27 mouse cellular contexts compared by ENCODE assay signal in genomic region chr15:82954034-82954433, GRCm38 (mm10). TPM values are rescaled to one million over a fixed set of nuclear protein-coding genes. Genes with fewer than 3 reads are reported as not detected.
DNase-seq lines count a peak whose midpoint lies in the region; ATAC-seq and TF ChIP-seq lines count a peak whose summit lies in the region.
"Had no signal": no experiment of that assay in that cellular context is flagged by ENCODE, and none has a peak within 500 bp of the region (broad histone marks: within the 10 kb centered on the region; RNA-seq: fewer than 3 reads in every experiment).

No protein-coding gene starts in this region.

- no peak overlapping the region for H3K4me3 ChIP-seq in forebrain, postnatal 0 days (ENCODE audit: low read depth, low read length)
- H3K4me3 ChIP-seq in forebrain, embryonic 14.5 days (ENCODE audit: low read depth, low read length) = no peak overlapping the region
- H3K4me3 ChIP-seq in heart, embryonic 14.5 days (ENCODE audit: control insufficient read depth in 1 of 2, insufficient read depth in 1 of 2, low read depth in 1 of 2, low read length in 2 of 2) = no peak overlapping the region
- no peak overlapping the region for H3K4me3 ChIP-seq in heart, embryonic 12.5 days
- no peak overlapping the region for H3K4me3 ChIP-seq in midbrain, embryonic 10.5 days
- H3K4me3 ChIP-seq in midbrain, embryonic 15.5 days = no peak overlapping the region
- H3K4me3 ChIP-seq: embryonic facial prominence, embryonic 10.5 days; embryonic facial prominence, embryonic 13.5 days; erythroblast, embryonic 14.5 days; forebrain, embryonic 12.5 days; gastrocnemius, adult 2 months; intestine, embryonic 15.5 days had no signal

- ATAC-seq in forebrain, postnatal 0 days = no peak
- no peak for ATAC-seq in forebrain, embryonic 14.5 days
- ATAC-seq in heart, embryonic 14.5 days (ENCODE audit: insufficient number of reproducible peaks, insufficient read depth, low FRiP score, low read depth) = no peak
- no peak for ATAC-seq in heart, embryonic 12.5 days (ENCODE audit: insufficient number of reproducible peaks, low FRiP score)
- no peak for ATAC-seq in midbrain, embryonic 15.5 days (replicated peaks)
- ATAC-seq: activated CD4-positive, CD25-positive, alpha-beta regulatory T cell, adult 4 months; forebrain, embryonic 16.5 days; intestine, embryonic 15.5 days had no signal

- TF ChIP-seq CTCF in forebrain, postnatal 0 days (IDR thresholded peaks at IDR 0.05; ENCODE audit: low read depth) = no peak

- H3K4me2 ChIP-seq in forebrain, postnatal 0 days (ENCODE audit: low read depth) = no peak overlapping the region
- H3K4me2 ChIP-seq in forebrain, embryonic 14.5 days (ENCODE audit: low read length) = no peak overlapping the region
- H3K4me2 ChIP-seq in heart, embryonic 14.5 days (ENCODE audit: low read length) = no peak overlapping the region
- H3K4me2 ChIP-seq in heart, embryonic 12.5 days = no peak overlapping the region
- no peak overlapping the region for H3K4me2 ChIP-seq in midbrain, embryonic 15.5 days
- H3K4me2 ChIP-seq: embryonic facial prominence, embryonic 13.5 days; forebrain, embryonic 12.5 days; hindbrain, embryonic 14.5 days; intestine, embryonic 15.5 days had no signal

- peaks cover 8% of the 10 kb centered on the region; the same call in 1 of the 2 replicates for H3K36me3 ChIP-seq in forebrain, postnatal 0 days (ENCODE audit: insufficient read depth)
- no peaks in the 10 kb centered on the region for H3K36me3 ChIP-seq in forebrain, embryonic 14.5 days (ENCODE audit: control insufficient read depth, insufficient read depth, low read length)
- H3K36me3 ChIP-seq in heart, embryonic 14.5 days (ENCODE audit: control insufficient read depth, insufficient read depth, low read length) = no peaks in the 10 kb centered on the region
- no peaks in the 10 kb centered on the region for H3K36me3 ChIP-seq in heart, embryonic 12.5 days
- H3K36me3 ChIP-seq in midbrain, embryonic 10.5 days = no peaks in the 10 kb centered on the region
- no peaks in the 10 kb centered on the region for H3K36me3 ChIP-seq in midbrain, embryonic 15.5 days (replicated peaks)
- H3K36me3 ChIP-seq: forebrain, embryonic 12.5 days; intestine, embryonic 15.5 days had no signal

- no peaks in the 10 kb centered on the region for H3K9me3 ChIP-seq in forebrain, postnatal 0 days (ENCODE audit: low read length)
- no peaks in the 10 kb centered on the region for H3K9me3 ChIP-seq in forebrain, embryonic 14.5 days (replicated peaks; ENCODE audit: control insufficient read depth, low read length)
- no peaks in the 10 kb centered on the region for H3K9me3 ChIP-seq in heart, embryonic 14.5 days (ENCODE audit: control insufficient read depth, low read length)
- H3K9me3 ChIP-seq in heart, embryonic 12.5 days (replicated peaks) = no peaks in the 10 kb centered on the region
- H3K9me3 ChIP-seq in midbrain, embryonic 10.5 days (replicated peaks) = no peaks in the 10 kb centered on the region
- H3K9me3 ChIP-seq in midbrain, embryonic 15.5 days = no peaks in the 10 kb centered on the region
- H3K9me3 ChIP-seq: embryonic facial prominence, embryonic 10.5 days; embryonic facial prominence, embryonic 13.5 days; forebrain, embryonic 12.5 days; intestine, embryonic 15.5 days had no signal

- H3K9ac ChIP-seq in forebrain, postnatal 0 days = no peak overlapping the region
- H3K9ac ChIP-seq in forebrain, embryonic 14.5 days (ENCODE audit: low read length) = no peak overlapping the region
- 0 out of 2 replicates have a peak overlapping the region, but pooled peaks have one; percentile 16 for H3K9ac ChIP-seq in heart, embryonic 14.5 days (ENCODE audit: low read length)
- H3K9ac ChIP-seq in heart, embryonic 12.5 days = no peak overlapping the region
- H3K9ac ChIP-seq in midbrain, embryonic 15.5 days = no peak overlapping the region
- H3K9ac ChIP-seq: embryonic facial prominence, embryonic 13.5 days; forebrain, embryonic 12.5 days; hindbrain, embryonic 14.5 days; intestine, embryonic 15.5 days had no signal

- WGBS in forebrain, postnatal 0 days = 57% methylated on average over 5 of the region's 5 CpGs
- 73% methylated on average over 5 of the region's 5 CpGs for WGBS in forebrain, embryonic 14.5 days
- WGBS in heart, embryonic 14.5 days = 66% methylated on average over 5 of the region's 5 CpGs
- 61% methylated on average over 5 of the region's 5 CpGs for WGBS in heart, embryonic 12.5 days
- 79% methylated on average over 5 of the region's 5 CpGs for WGBS in midbrain, embryonic 10.5 days
- WGBS in midbrain, embryonic 15.5 days = 59% methylated on average over 5 of the region's 5 CpGs

- peaks cover 18% of the 10 kb centered on the region; the same call in 1 of the 2 replicates for H3K4me1 ChIP-seq in forebrain, postnatal 0 days (ENCODE audit: insufficient read depth)
- H3K4me1 ChIP-seq in forebrain, embryonic 14.5 days (ENCODE audit: control insufficient read depth, insufficient read depth, low read length) = peaks cover 34% of the 10 kb centered on the region
- H3K4me1 ChIP-seq in heart, embryonic 14.5 days (ENCODE audit: control insufficient read depth in 2 of 2, insufficient read depth in 2 of 2, low read length in 2 of 2) = peaks cover 31 to 59% of the 10 kb centered on the region in 2 experiments
- peaks cover 74% of the 10 kb centered on the region for H3K4me1 ChIP-seq in heart, embryonic 12.5 days (replicated peaks)
- peaks cover 84% of the 10 kb centered on the region for H3K4me1 ChIP-seq in midbrain, embryonic 10.5 days
- peaks cover 70% of the 10 kb centered on the region for H3K4me1 ChIP-seq in midbrain, embryonic 15.5 days

- peak; percentile 39 for DNase-seq in forebrain, postnatal 0 days
- no peak for DNase-seq in forebrain, embryonic 14.5 days (ENCODE audit: low spot score)
- DNase-seq in midbrain, embryonic 10.5 days (ENCODE audit: low spot score) = no peak
- peak; percentile 70 for DNase-seq in retina, adult 2 months (ENCODE audit: low read depth, low spot score)
- DNase-seq in retina, embryonic 14.5 days (ENCODE audit: low spot score) = no peak
- DNase-seq: adrenal gland, adult 8-10 months; adrenal gland, postnatal 25 days; cerebellum, adult 11-12 months; cerebellum, adult 8-10 months; cerebellum, postnatal 10 days; cerebellum, postnatal 36 days; embryo, embryonic 11 days; gastrocnemius, adult 2 months; gastrocnemius, postnatal 14 days; heart, adult 11 months; heart, postnatal 14 days had no signal

- H3K27ac ChIP-seq in forebrain, postnatal 0 days (ENCODE audit: low read depth, low read length) = no peak overlapping the region
- H3K27ac ChIP-seq in forebrain, embryonic 14.5 days (ENCODE audit: low read depth, low read length) = no peak overlapping the region
- no peak overlapping the region for H3K27ac ChIP-seq in heart, embryonic 14.5 days (replicated peaks in 1 of 2; ENCODE audit: control insufficient read depth in 1 of 2, insufficient read depth in 1 of 2, low read depth in 2 of 2, low read length in 2 of 2)
- no peak overlapping the region for H3K27ac ChIP-seq in heart, embryonic 12.5 days (ENCODE audit: poor library complexity, severe bottlenecking)
- 0 out of 2 replicates have a peak overlapping the region, but pooled peaks have one; percentile 4 for H3K27ac ChIP-seq in midbrain, embryonic 10.5 days (replicated peaks)
- no peak overlapping the region; the same call in 1 of the 2 replicates for H3K27ac ChIP-seq in midbrain, embryonic 15.5 days
- H3K27ac ChIP-seq: embryonic facial prominence, embryonic 10.5 days; embryonic facial prominence, embryonic 13.5 days; gastrocnemius, adult 2 months; hindbrain, embryonic 14.5 days; intestine, embryonic 15.5 days had no signal

- H3K27me3 ChIP-seq in forebrain, postnatal 0 days (ENCODE audit: insufficient read depth, low read length) = no peaks in the 10 kb centered on the region
- H3K27me3 ChIP-seq in forebrain, embryonic 14.5 days (replicated peaks; ENCODE audit: control insufficient read depth, insufficient read depth, low read length) = 0 out of 2 replicates have a peak, but pooled peaks cover 3% of the 10 kb centered on the region
- peaks cover 40% of the 10 kb centered on the region for H3K27me3 ChIP-seq in heart, embryonic 14.5 days (ENCODE audit: control insufficient read depth, insufficient read depth, low read length)
- H3K27me3 ChIP-seq in heart, embryonic 12.5 days (replicated peaks) = peaks cover 80% of the 10 kb centered on the region
- H3K27me3 ChIP-seq in midbrain, embryonic 10.5 days (ENCODE audit: low read depth, poor library complexity, severe bottlenecking) = peaks cover 100% of the 10 kb centered on the region
- no peaks in the 10 kb centered on the region for H3K27me3 ChIP-seq in midbrain, embryonic 15.5 days (replicated peaks)

RNA-seq across cellular contexts. Expression of gene Tcf20, which starts 33.6 kb away (rescaled TPM):
- 120 and 150 TPM in 2 replicates for total RNA-seq in forebrain, postnatal 0 days (2014; rRNA removed)
- 10.3 and 12.2 TPM in 2 replicates for polyA plus RNA-seq in forebrain, postnatal 0 days (2015; fragmentation: Nextera tagmentation; extraction: Ambion mirVana)
- polyA plus RNA-seq in forebrain, embryonic 14.5 days (2014; fragmentation: Nextera tagmentation; extraction: Ambion mirVana) = 17.1 and 17.4 TPM in 2 replicates
- polyA plus RNA-seq in heart, embryonic 14.5 days (2014; fragmentation: Nextera tagmentation; extraction: Ambion mirVana) = 6.7 and 7.2 TPM in 2 replicates
- polyA plus RNA-seq in heart, embryonic 12.5 days (2016; fragmentation: Nextera tagmentation; extraction: Ambion mirVana) = 5.4 and 6.4 TPM in 2 replicates
- 7.5 and 8.4 TPM in 2 replicates for polyA plus RNA-seq in midbrain, embryonic 10.5 days (2016; fragmentation: Nextera tagmentation; extraction: Ambion mirVana)
- polyA plus RNA-seq in midbrain, embryonic 15.5 days (2015; fragmentation: Nextera tagmentation; extraction: Ambion mirVana) = 15.1 and 15.9 TPM in 2 replicates

Comparison
In these comparisons a context has a peak if more than half of its experiments do, and no peak if none do; other contexts are left out.
1. DNase-seq: peak in forebrain, postnatal 0 days (single experiment) and retina, adult 2 months (single experiment); none in forebrain, embryonic 14.5 days (single experiment), midbrain, embryonic 10.5 days (single experiment) and retina, embryonic 14.5 days (single experiment).